Comparison of ENCODE assay signal across 8 mouse cellular contexts in genomic region chr5:138255353-138256093, GRCm38 (mm10). TPM values are rescaled to one million over a fixed set of nuclear protein-coding genes. Genes with fewer than 3 reads are reported as not detected.
A peak's percentile ranks its signal among the peaks of the same experiment; 100 is the strongest.
DNase-seq lines count a peak whose midpoint lies in the region; ATAC-seq lines count a peak whose summit lies in the region.

TSS of gene Lamtor4 (plus strand) at chr5:138255482.

- peaks cover 12% of the 10 kb centered on the region for H3K4me1 ChIP-seq in hindbrain, embryonic 16.5 days (ENCODE audit: control insufficient read depth, insufficient read depth, low read depth, low read length)

- peak; percentile 100 for ATAC-seq in hindbrain, embryonic 16.5 days

- peak within 1 kb of the TSS; percentile 78 for H3K9ac ChIP-seq in hindbrain, embryonic 16.5 days (ENCODE audit: low read depth, low read length)

- DNase-seq in WW6 (ENCODE audit: low read depth, low spot score), result peak; percentile 85
- DNase-seq in cerebellum, postnatal 4 days (ENCODE audit: low spot score in 2 of 2), result peak; percentile 73 to 88
- DNase-seq in gastrocnemius, adult 18-20 months (ENCODE audit: low spot score), result peak; percentile 97
- peak; percentile 94 for DNase-seq in left cerebral cortex, adult 18-20 months (ENCODE audit: low spot score in 2 of 2)
- peak; percentile 98 for DNase-seq in right cerebral cortex, adult 18-20 months
- peak; percentile 64 for DNase-seq in urinary bladder, postnatal 10 days (ENCODE audit: low spot score)

- no peaks in the 10 kb centered on the region for H3K9me3 ChIP-seq in hindbrain, embryonic 16.5 days (ENCODE audit: control insufficient read depth, low read length)

- H3K27me3 ChIP-seq in hindbrain, embryonic 16.5 days (replicated peaks; ENCODE audit: control insufficient read depth, insufficient read depth, low read length), result no peaks in the 10 kb centered on the region

- peak within 1 kb of the TSS; percentile 97 for H3K4me2 ChIP-seq in hindbrain, embryonic 16.5 days (ENCODE audit: low read length)

- H3K79me2 ChIP-seq in macrophage (ENCODE audit: inconsistent target), result peaks cover 18% of the 10 kb centered on the region; the same call in 1 of the 2 replicates

- H3K36me3 ChIP-seq in hindbrain, embryonic 16.5 days (ENCODE audit: control insufficient read depth, insufficient read depth, low read length), result peaks cover 21% of the 10 kb centered on the region
- H3K36me3 ChIP-seq in macrophage (ENCODE audit: inconsistent target), result peaks cover 18% of the 10 kb centered on the region

- under 1% methylated on average over 38 of the region's 38 CpGs for WGBS in hindbrain, embryonic 16.5 days
- 0% methylated on average over 38 of the region's 38 CpGs for WGBS in macrophage (ENCODE audit: missing documents)

- H3K4me3 ChIP-seq in hindbrain, embryonic 16.5 days (ENCODE audit: low read length), result peak within 1 kb of the TSS; percentile 76
- peak within 1 kb of the TSS; percentile 72 for H3K4me3 ChIP-seq in macrophage (ENCODE audit: inconsistent target)

- peak within 1 kb of the TSS; percentile 87 for H3K27ac ChIP-seq in hindbrain, embryonic 16.5 days (ENCODE audit: low read depth, low read length)
- H3K27ac ChIP-seq in macrophage, result peak within 1 kb of the TSS; percentile 91

RNA-seq across cellular contexts. Expression of gene Lamtor4, which starts in this region (rescaled TPM):
- 10 to 100 TPM; 47.2 to 51.1 TPM for total RNA-seq in gastrocnemius, adult 18-20 months (2021)
- 107 and 120 TPM in 2 replicates for polyA plus RNA-seq in hindbrain, embryonic 16.5 days (2015; fragmentation: Nextera tagmentation; extraction: Ambion mirVana)
- total RNA-seq in left cerebral cortex, adult 18-20 months (2021), result 10 to 100 TPM; 50.7 to 56.1 TPM
- 10 to 100 TPM in 11 of 26 experiments, 1 to 10 TPM in 15; 2.7 to 26.8 (median 9.0) TPM for total RNA-seq in macrophage (2018; cell fraction: chromatin; rRNA removed)
- 10 to 100 TPM; 45.5 to 92.3 (median 68.9) TPM for total RNA-seq in macrophage (2018; cell fraction: cytosol; rRNA removed)
- total RNA-seq in macrophage (2018; cell fraction: nucleus; rRNA removed), result 10 to 100 TPM in 24 of 26 experiments, 1 to 10 TPM in 2; 6.3 to 43.1 (median 17.2) TPM
- 32.5 to 106 TPM (median 78.4 TPM) in 3 replicates for polyA plus RNA-seq in macrophage (2018)

Comparison
In these comparisons a context has a peak if more than half of its experiments do, and no peak if none do; other contexts are left out.
1. Peak in every context shown above with its lines: DNase-seq, ATAC-seq, H3K4me3 ChIP-seq and H3K27ac ChIP-seq.